Mouse (Mus musculus): ENCODE measurements around the gene Mesp2. TPM values are rescaled to one million over a fixed set of nuclear protein-coding genes. Genes with fewer than 3 reads are reported as not detected.

The Mesp2 gene
- polyA plus RNA-seq, 1 experiment from 2014 or later, result 0.76 TPM

Other genes with a start within 250 kb of the Mesp2 start
- gene Rhcg, start 193.1 kb upstream of the Mesp2 start, polyA plus RNA-seq (2014; fragmentation: Nextera tagmentation; extraction: Ambion mirVana), result 0.97 and 1.8 TPM in 2 replicates
- gene Ticrr, start 150.5 kb upstream of the Mesp2 start, polyA plus RNA-seq (2014; fragmentation: Nextera tagmentation; extraction: Ambion mirVana), result 13.2 and 14.0 TPM in 2 replicates
- gene Kif7, start 95.0 kb upstream of the Mesp2 start, polyA plus RNA-seq (2014; fragmentation: Nextera tagmentation; extraction: Ambion mirVana), result 5.0 and 5.2 TPM in 2 replicates
- 0.15 TPM in 1 of 2 replicates, not detected in the other for gene Plin1, start 77.8 kb upstream of the Mesp2 start, polyA plus RNA-seq (2014; fragmentation: Nextera tagmentation; extraction: Ambion mirVana)
- gene Pex11a, start 67.6 kb upstream of the Mesp2 start, polyA plus RNA-seq (2014; fragmentation: Nextera tagmentation; extraction: Ambion mirVana), result 8.2 and 9.9 TPM in 2 replicates
- 0.09 and 0.45 TPM in 2 replicates for gene Wdr93, start 67.6 kb upstream of the Mesp2 start, polyA plus RNA-seq (2014; fragmentation: Nextera tagmentation; extraction: Ambion mirVana)
- gene Mesp1, start 16.9 kb upstream of the Mesp2 start, polyA plus RNA-seq (2014; fragmentation: Nextera tagmentation; extraction: Ambion mirVana), result not detected in 2 replicates
- 7.1 and 7.9 TPM in 2 replicates for gene Anpep, start 50.3 kb downstream of the Mesp2 start, polyA plus RNA-seq (2014; fragmentation: Nextera tagmentation; extraction: Ambion mirVana)
- gene Ap3s2, start 109.9 kb downstream of the Mesp2 start, polyA plus RNA-seq (2014; fragmentation: Nextera tagmentation; extraction: Ambion mirVana), result 53.2 and 54.0 TPM in 2 replicates
- gene Arpin, start 124.6 kb downstream of the Mesp2 start, polyA plus RNA-seq (2014; fragmentation: Nextera tagmentation; extraction: Ambion mirVana), result 20.8 and 22.6 TPM in 2 replicates
- gene Zfp710, start 214.1 kb downstream of the Mesp2 start, polyA plus RNA-seq (2014; fragmentation: Nextera tagmentation; extraction: Ambion mirVana), result 21.9 and 24.8 TPM in 2 replicates

All from neural tube, embryonic 11.5 days (tissue).